Mouse (Mus musculus) hindbrain, embryonic 15.5 days (tissue): ENCODE data around the gene Gm11627. TPM values are rescaled to one million over a fixed set of nuclear protein-coding genes. Genes with fewer than 3 reads are reported as not detected.

Source experiments
- ATAC-seq: fragments of 200-750 bp; cut with Nextera tagmentation; 2 replicates; pipeline ENCODE4 v1.8.0; 2017; ENCODE audit warnings: low read depth, moderate number of reproducible peaks, moderate TSS enrichment; ENCODE audit not compliant: low FRiP score
- H3K27ac ChIP-seq: fragments of 300-500 bp; sonication (generic); replicated peaks from 2 replicates; pipeline ENCODE4 v1.5.1; 2015; ENCODE audit warnings: mild to moderate bottlenecking, inconsistent platforms
- H3K27me3 ChIP-seq: fragments of 300-500 bp; sonication (generic); 2 replicates; pipeline ENCODE4 v1.6.1; 2015; ENCODE audit warnings: control low read depth, inconsistent platforms
- H3K36me3 ChIP-seq: fragments of 300-500 bp; sonication (generic); 2 replicates; pipeline ENCODE4 v1.6.1; 2015; ENCODE audit warnings: control low read depth, inconsistent platforms
- H3K4me1 ChIP-seq: fragments of 300-500 bp; sonication (generic); replicated peaks from 2 replicates; pipeline ENCODE4 v1.6.1; 2015; ENCODE audit warnings: control low read depth, inconsistent platforms
- H3K4me2 ChIP-seq: fragments of 300-500 bp; sonication (generic); 2 replicates; pipeline ENCODE4 v1.6.1; 2015; ENCODE audit warnings: moderate library complexity, mild to moderate bottlenecking, inconsistent platforms
- H3K4me3 ChIP-seq: fragments of 300-500 bp; sonication (generic); 2 replicates; pipeline ENCODE4 v1.5.1; 2015; ENCODE audit warnings: mild to moderate bottlenecking, inconsistent platforms
- H3K9ac ChIP-seq: fragments of 300-500 bp; sonication (generic); 2 replicates; pipeline ENCODE4 v1.6.1; 2015; ENCODE audit warnings: inconsistent platforms
- H3K9me3 ChIP-seq: fragments of 300-500 bp; sonication (generic); 2 replicates; pipeline ENCODE4 v1.6.1; 2016; ENCODE audit warnings: control low read depth, inconsistent platforms
- WGBS: fragments of 180-500 bp; shearing (Covaris S2); methylation state at CpG from one replicate; pipeline ENCODE4 v1.1.7; 2015; 5-methylcytosine and 5-hydroxymethylcytosine counted together
- polyA plus RNA-seq: library from polyadenylated mRNA; unstranded; fragments of >200 nt; fragmentation: Nextera tagmentation; extraction: Ambion mirVana; gene quantifications from 2 replicates; pipeline ENCODE4 v1.2.1, GENCODE M21; 2015

The Gm11627 gene
- polyA plus RNA-seq, 1 experiment from 2014 or later = 3.1 TPM

DNA sequence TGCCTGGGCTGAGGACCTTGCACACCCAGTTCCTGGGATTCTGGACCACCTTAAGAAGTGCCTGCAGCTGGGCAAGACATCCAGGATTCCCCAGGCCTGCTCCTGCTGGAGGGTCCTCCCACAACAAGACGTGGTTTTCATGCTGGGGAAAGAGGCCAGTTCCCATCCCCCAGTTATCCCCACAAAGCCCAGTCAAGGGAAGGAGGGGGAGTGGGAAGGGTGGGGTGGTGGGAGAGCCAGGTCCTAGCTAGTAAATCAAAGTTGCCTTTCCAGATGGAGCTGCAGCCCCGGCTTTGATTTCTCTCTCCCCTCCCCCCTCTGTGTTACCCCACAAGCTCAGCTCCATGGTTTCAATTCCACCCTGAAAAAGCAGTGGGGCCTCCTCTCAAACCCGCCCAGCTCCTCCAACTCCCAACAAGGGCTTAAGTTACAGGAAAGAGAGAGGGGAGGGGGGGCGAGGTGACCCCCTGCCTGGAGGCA lies 16.1 kb upstream of the Gm11627 start:
- no peak for ATAC-seq
- H3K36me3 ChIP-seq = no peaks in the 10 kb centered on the region
- no peaks in the 10 kb centered on the region for H3K9me3 ChIP-seq
- no peaks in the 10 kb centered on the region for H3K27me3 ChIP-seq
- peaks cover 7% of the 10 kb centered on the region; the same call in 1 of the 2 replicates for H3K4me1 ChIP-seq
- no peak overlapping the region for H3K4me3 ChIP-seq
- no peak overlapping the region for H3K9ac ChIP-seq
- H3K4me2 ChIP-seq = no peak overlapping the region
- H3K27ac ChIP-seq = no peak overlapping the region
- 10% methylated on average over 3 of the region's 4 CpGs for WGBS

GRCm38 (mm10) chr11:102587554-102587953 lies 8.3 kb upstream of the Gm11627 start:
- Histone ChIP-seq H3K36me3 (no peaks in the 10 kb centered on the region), H3K27ac (no peak overlapping the region), H3K4me3 (no peak overlapping the region), H3K27me3 (no peaks in the 10 kb centered on the region), H3K4me2 (no peak overlapping the region), H3K9me3 (no peaks in the 10 kb centered on the region), H3K9ac (no peak overlapping the region), H3K4me1 (peaks cover 3% of the 10 kb centered on the region; the same call in 1 of the 2 replicates)
- WGBS = 85% methylated on average over 3 of the region's 3 CpGs
- ATAC-seq = no peak

- Histone ChIP-seq H3K9ac (no peak overlapping the region), H3K4me1 (peaks cover 12% of the 10 kb centered on the region), H3K4me2 (no peak overlapping the region), H3K36me3 (no peaks in the 10 kb centered on the region), H3K4me3 (no peak overlapping the region), H3K27me3 (no peaks in the 10 kb centered on the region), H3K27ac (no peak overlapping the region), H3K9me3 (no peaks in the 10 kb centered on the region)
- no peak for ATAC-seq
- WGBS = 95% methylated on average over 4 of the region's 4 CpGs
These were observed 7.3 kb upstream of the Gm11627 start for GRCm38 (mm10) chr11:102586445-102587130.

- H3K9me3 ChIP-seq = no peaks in the 10 kb centered on the region
- peaks cover 31% of the 10 kb centered on the region for H3K4me1 ChIP-seq
- ATAC-seq = no peak
- no peak overlapping the region for H3K4me2 ChIP-seq
- no peak overlapping the region for H3K27ac ChIP-seq
- H3K36me3 ChIP-seq = no peaks in the 10 kb centered on the region
- H3K4me3 ChIP-seq = no peak overlapping the region
- no peak overlapping the region for H3K9ac ChIP-seq
- 19% methylated on average over 5 of the region's 5 CpGs for WGBS
- H3K27me3 ChIP-seq = no peaks in the 10 kb centered on the region
These were observed 3.5 kb upstream of the Gm11627 start for GRCm38 (mm10) chr11:102582736-102583135.

- WGBS = 19% methylated on average over 13 of the region's 13 CpGs
- H3K27ac ChIP-seq = peak overlapping the region; percentile 45
These were observed 2.9 kb upstream of the Gm11627 start for GRCm38 (mm10) chr11:102582016-102582610.

DNA sequence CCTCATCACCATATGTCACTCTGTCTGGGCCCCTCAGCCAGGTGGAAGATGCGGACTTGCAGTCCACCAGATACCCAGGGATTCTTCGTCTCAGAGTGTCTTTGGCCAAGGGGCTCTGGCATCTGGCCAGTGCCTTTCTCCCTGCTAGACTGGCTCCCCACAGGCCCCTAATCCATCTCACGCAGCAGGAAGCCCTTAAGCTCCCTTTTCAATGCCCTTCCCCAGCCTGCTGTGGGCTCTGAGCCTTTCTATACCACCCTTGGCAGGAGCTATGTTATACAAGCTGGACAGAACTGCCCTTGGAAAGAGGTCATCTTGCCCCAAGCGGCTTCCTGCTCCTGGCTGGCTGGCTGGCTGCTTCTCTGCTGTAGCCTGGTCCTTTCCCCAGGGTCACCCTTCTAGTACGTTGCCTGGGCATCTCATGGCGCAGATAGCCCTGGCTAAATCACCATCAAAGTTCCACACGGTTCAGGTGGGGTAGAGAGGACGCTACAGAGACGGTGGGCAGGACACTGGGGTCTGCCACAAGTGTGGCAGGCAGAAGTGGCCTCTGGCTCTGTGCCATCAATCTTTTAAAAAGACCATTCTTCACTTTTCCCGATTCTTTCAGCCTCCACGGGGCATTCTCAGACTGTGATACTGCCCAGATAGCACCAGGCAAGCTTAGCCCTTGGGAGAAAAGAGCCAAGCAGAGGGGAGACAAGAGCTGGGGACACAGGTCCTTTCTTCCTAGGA lies 2.2 kb upstream of the Gm11627 start:
- Histone ChIP-seq H3K27ac (peak overlapping the region; percentile 45), H3K9me3 (no peaks in the 10 kb centered on the region), H3K4me3 (no peak overlapping the region), H3K4me1 (peaks cover 31% of the 10 kb centered on the region), H3K9ac (no peak overlapping the region), H3K27me3 (no peaks in the 10 kb centered on the region), H3K4me2 (no peak overlapping the region), H3K36me3 (no peaks in the 10 kb centered on the region)
- 11% methylated on average over 11 of the region's 11 CpGs for WGBS
- ATAC-seq = no peak

More at GRCm38 (mm10) chr11:102582016-102582610, 2.9 kb upstream of the Gm11627 start:
- ATAC-seq = no peak
- H3K36me3 ChIP-seq = no peaks in the 10 kb centered on the region
- H3K4me3 ChIP-seq = no peak overlapping the region
- no peak overlapping the region for H3K4me2 ChIP-seq
- H3K4me1 ChIP-seq = peaks cover 31% of the 10 kb centered on the region
- H3K27me3 ChIP-seq = no peaks in the 10 kb centered on the region
- H3K9ac ChIP-seq = no peak overlapping the region
- no peaks in the 10 kb centered on the region for H3K9me3 ChIP-seq

DNA sequence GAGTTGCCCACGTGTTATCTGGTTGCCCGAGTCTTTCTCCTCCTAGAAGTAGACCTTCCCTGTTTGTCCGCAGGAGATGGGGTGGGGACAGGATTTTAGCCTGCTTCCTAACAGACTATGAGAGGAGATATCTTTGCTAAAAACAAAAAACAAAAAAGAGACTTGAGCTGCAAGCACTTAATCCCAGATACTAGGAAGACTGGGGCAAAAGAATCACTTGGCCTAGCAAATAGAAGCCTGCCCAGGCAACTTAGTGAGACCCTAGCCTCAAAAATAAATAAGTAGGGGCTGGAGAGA lies 721 bp upstream of the Gm11627 start:
- ATAC-seq = no peak
- Histone ChIP-seq H3K27ac (peak overlapping the region; percentile 65; the same call in 1 of the 2 replicates), H3K9me3 (no peaks in the 10 kb centered on the region), H3K4me3 (no peak overlapping the region), H3K36me3 (no peaks in the 10 kb centered on the region), H3K4me1 (peaks cover 31% of the 10 kb centered on the region), H3K4me2 (peak overlapping the region; percentile 47; the same call in 1 of the 2 replicates), H3K27me3 (no peaks in the 10 kb centered on the region), H3K9ac (no peak overlapping the region)
- 25% methylated on average over 3 of the region's 3 CpGs for WGBS

DNA sequence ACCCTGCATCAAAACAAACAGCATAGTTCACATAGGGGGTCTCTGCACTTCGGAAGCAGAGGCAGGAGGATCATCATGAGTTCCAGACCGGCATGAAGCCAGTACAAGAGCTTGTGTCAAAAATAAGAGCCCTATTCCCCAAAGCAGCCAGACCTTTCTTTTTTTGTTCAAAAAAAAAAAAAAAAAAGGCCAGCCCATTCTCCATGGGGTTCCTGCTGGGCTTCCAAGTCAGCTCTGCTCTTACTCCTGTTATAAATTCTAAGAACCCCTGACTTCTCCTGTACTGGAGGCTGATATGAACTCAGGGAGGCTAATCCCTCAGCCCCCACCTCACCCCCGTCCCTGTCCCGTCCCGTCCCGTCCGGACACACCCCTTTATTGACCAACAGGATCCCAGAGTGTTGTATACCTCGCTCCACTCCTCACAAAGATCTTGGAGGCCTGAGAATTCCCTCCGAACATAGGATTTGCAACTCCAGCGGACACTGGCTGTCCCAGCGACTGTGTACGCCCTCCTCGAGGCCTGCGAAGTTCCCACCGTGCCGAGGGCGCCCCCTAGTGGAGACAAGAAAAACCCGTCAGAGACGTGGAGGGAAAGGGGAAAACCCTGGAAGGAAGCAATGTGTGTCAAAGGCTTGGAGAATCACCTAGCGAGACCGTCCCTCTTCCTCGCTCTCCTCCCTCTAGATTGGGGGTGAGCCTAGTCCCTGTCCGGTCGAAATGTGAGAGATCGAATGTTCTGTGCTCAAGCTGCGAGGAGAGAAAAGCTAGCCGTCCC lies 731 bp downstream of the Gm11627 start:
- ATAC-seq = 0 out of 2 replicates have a peak, but pooled peaks have one; percentile 16
- Histone ChIP-seq H3K9ac (no peak overlapping the region), H3K27ac (peak overlapping the region; percentile 65), H3K27me3 (no peaks in the 10 kb centered on the region), H3K4me3 (peak overlapping the region; percentile 20), H3K4me2 (peak overlapping the region; percentile 47), H3K4me1 (peaks cover 31% of the 10 kb centered on the region), H3K36me3 (no peaks in the 10 kb centered on the region), H3K9me3 (no peaks in the 10 kb centered on the region)
- WGBS = 6% methylated on average over 26 of the region's 27 CpGs

GRCm38 (mm10) chr11:102576050-102576754 lies 3.1 kb downstream of the Gm11627 start:
- H3K27ac ChIP-seq = no peak overlapping the region
- no peak for ATAC-seq
- H3K4me2 ChIP-seq = no peak overlapping the region
- no peak overlapping the region for H3K9ac ChIP-seq
- no peak overlapping the region for H3K4me3 ChIP-seq
- peaks cover 17% of the 10 kb centered on the region for H3K4me1 ChIP-seq
- H3K9me3 ChIP-seq = no peaks in the 10 kb centered on the region
- no peaks in the 10 kb centered on the region for H3K27me3 ChIP-seq
- H3K36me3 ChIP-seq = no peaks in the 10 kb centered on the region
- WGBS = 70% methylated on average over 13 of the region's 13 CpGs

DNA sequence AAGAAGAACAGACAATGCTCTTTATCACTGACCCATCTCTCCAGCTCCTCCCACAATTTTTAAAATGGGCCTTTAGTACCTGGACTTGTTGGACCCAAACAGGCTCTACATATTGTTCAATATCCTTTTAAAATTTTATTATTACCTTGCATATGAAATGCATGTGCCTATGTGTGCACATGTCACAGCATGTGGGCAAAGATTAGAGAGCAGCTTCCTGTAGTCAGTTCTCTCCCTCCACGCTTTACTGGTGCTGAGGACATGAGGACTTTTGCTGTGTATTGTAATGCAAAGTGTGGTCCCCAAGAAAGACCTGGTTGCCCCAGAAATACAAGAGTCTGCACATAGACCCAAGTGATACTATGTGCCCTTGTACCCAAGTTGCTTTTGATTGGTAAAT lies 4.2 kb downstream of the Gm11627 start:
- no peak overlapping the region for H3K4me2 ChIP-seq
- H3K27me3 ChIP-seq = no peaks in the 10 kb centered on the region
- 59% methylated on average over 1 of the region's 1 CpGs for WGBS
- ATAC-seq = no peak
- H3K9me3 ChIP-seq = no peaks in the 10 kb centered on the region
- peaks cover 15% of the 10 kb centered on the region for H3K4me1 ChIP-seq
- no peak overlapping the region for H3K9ac ChIP-seq
- no peak overlapping the region for H3K4me3 ChIP-seq
- no peak overlapping the region for H3K27ac ChIP-seq
- H3K36me3 ChIP-seq = no peaks in the 10 kb centered on the region
